Mouse (Mus musculus) neutrophil, adult 5-6 weeks (primary cell): ENCODE measurements around the gene Bend7. TPM values are rescaled to one million over a fixed set of nuclear protein-coding genes. Genes with fewer than 3 reads are reported as not detected.

Source experiments
- ATAC-seq: fragments of 151-379, 151-347 bp; 2 replicates; pipeline ENCODE4 v1.8.0; 2017; ENCODE audit warnings: mild to moderate bottlenecking, moderate TSS enrichment; ENCODE audit not compliant: insufficient number of reproducible peaks, poor library complexity, low FRiP score, severe bottlenecking; ENCODE audit errors: extremely low read depth
- total RNA-seq: library from RNA; stranded (forward); fragments of 200-1000 nt; gene quantifications from 2 replicates; pipeline ENCODE4 v1.2.3, GENCODE M21; 2017

Gene Bend7
- total RNA-seq, 1 experiment from 2014 or later = not detected

- ATAC-seq = no peak
Observed at GRCm38 (mm10) chr2:4777291-4777690, 59.7 kb downstream of the Bend7 start.

- ATAC-seq = no peak
Observed at GRCm38 (mm10) chr2:4781641-4782040, 64.0 kb downstream of the Bend7 start.

- ATAC-seq = no peak
Observed at GRCm38 (mm10) chr2:4782401-4782800, 64.8 kb downstream of the Bend7 start.

- ATAC-seq = no peak
Observed at GRCm38 (mm10) chr2:4782809-4783641, 65.4 kb downstream of the Bend7 start.

- ATAC-seq = no peak
Observed at GRCm38 (mm10) chr2:4784012-4784411, 66.4 kb downstream of the Bend7 start.

GRCm38 (mm10) chr2:4785016-4785415, 67.4 kb downstream of the Bend7 start:
- no peak for ATAC-seq

- ATAC-seq = no peak
Observed at GRCm38 (mm10) chr2:4787223-4787622, 69.6 kb downstream of the Bend7 start.

GRCm38 (mm10) chr2:4791646-4792045, 74.0 kb downstream of the Bend7 start:
- ATAC-seq = no peak

- ATAC-seq = no peak
Observed at GRCm38 (mm10) chr2:4792554-4792953, 74.9 kb downstream of the Bend7 start.

- ATAC-seq = no peak
Observed at GRCm38 (mm10) chr2:4802395-4803176, 85.0 kb downstream of the Bend7 start.

GRCm38 (mm10) chr2:4816308-4816707, 98.7 kb downstream of the Bend7 start:
- no peak for ATAC-seq

- ATAC-seq = no peak
Observed at GRCm38 (mm10) chr2:4817678-4818077, 100.0 kb downstream of the Bend7 start.

GRCm38 (mm10) chr2:4820230-4820629, 102.6 kb downstream of the Bend7 start:
- ATAC-seq = no peak

GRCm38 (mm10) chr2:4824067-4824466, 106.4 kb downstream of the Bend7 start:
- no peak for ATAC-seq

- ATAC-seq = no peak
Observed at GRCm38 (mm10) chr2:4828032-4828431, 110.4 kb downstream of the Bend7 start.

- ATAC-seq = no peak
Observed at GRCm38 (mm10) chr2:4828446-4828997, 110.9 kb downstream of the Bend7 start.

- ATAC-seq = no peak
Observed at GRCm38 (mm10) chr2:4829007-4829406, 111.4 kb downstream of the Bend7 start.

- ATAC-seq = no peak
Observed at GRCm38 (mm10) chr2:4829489-4830065, 111.9 kb downstream of the Bend7 start.

- no peak for ATAC-seq
Observed at GRCm38 (mm10) chr2:4831493-4831892, 113.9 kb downstream of the Bend7 start.
